Mouse (Mus musculus) C2C12 (cell line): ENCODE measurements around the gene Cit.

Experiments used
- CEBPB ChIP-seq: IDR thresholded peaks from one replicate; pipeline ENCODE4 v1.6.1; 2011; ENCODE audit warnings: low read depth, mild to moderate bottlenecking, control low read depth, moderate library complexity
- CTCF ChIP-seq: IDR thresholded peaks from one replicate; pipeline ENCODE4 v1.5.1; 2011; ENCODE audit not compliant: control insufficient read depth, insufficient read depth, insufficient read length
- FOSL1 ChIP-seq: IDR thresholded peaks from one replicate; pipeline ENCODE4 v1.8.0; 2011; ENCODE audit warnings: mild to moderate bottlenecking, low read length; ENCODE audit not compliant: poor library complexity, insufficient read depth, severe bottlenecking
- MYOG ChIP-seq: IDR thresholded peaks from one replicate; pipeline ENCODE4 v1.6.1; 2011; ENCODE audit not compliant: control insufficient read depth, insufficient read length; ENCODE audit errors: extremely low read depth
- USF1 ChIP-seq: IDR thresholded peaks from one replicate; pipeline ENCODE4 v1.6.1; 2011; ENCODE audit warnings: low read depth, mild to moderate bottlenecking, control low read depth, moderate library complexity

DNA sequence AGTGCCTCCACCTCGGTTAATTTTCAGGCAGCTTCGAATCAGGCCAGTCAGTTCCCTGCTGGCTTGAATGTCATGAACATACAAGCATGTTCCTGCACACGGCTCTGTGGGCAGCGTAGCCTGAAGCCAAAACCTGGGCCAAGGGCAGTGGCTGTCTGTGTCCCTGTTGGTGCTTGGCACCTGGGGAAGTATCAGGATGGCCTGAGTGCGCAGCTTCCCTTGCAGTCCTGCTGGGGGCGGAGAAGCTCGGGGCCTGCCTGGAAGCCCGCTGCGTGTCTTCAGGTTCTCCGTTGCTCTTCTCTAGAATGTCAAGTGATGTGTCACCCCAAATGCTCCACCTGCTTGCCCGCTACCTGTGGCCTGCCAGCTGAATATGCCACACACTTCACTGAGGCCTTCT, 140.0 kb downstream of the Cit start:
- TF ChIP-seq CTCF (no peak), FOSL1 (no peak), CEBPB (no peak), USF1 (no peak), MYOG (no peak)
